Mouse (Mus musculus): ENCODE measurements around the gene Srp54b. TPM values are rescaled to one million over a fixed set of nuclear protein-coding genes. Genes with fewer than 3 reads are reported as not detected.
"Not testable (repeated sequence)": the region's sequence is repeated elsewhere in the genome, so short reads cannot be mapped to it uniquely, and the experiment has no call there.

Srp54b gene
- polyA plus RNA-seq (2012; fragmentation: generic; extraction: Trizol), result 36.3 TPM
- long read RNA-seq, experiment 1, transcript Srp54b-201 (16 exons, 3,646 nt), result major isoform, 108 of 122 reads
- long read RNA-seq, experiment 1, partial matches to known transcripts, result 10 of 122 reads
- long read RNA-seq, experiment 1, other reads (novel, unspliced or antisense), result 4 of 122 reads
- long read RNA-seq, experiment 2, transcript Srp54b-201 (16 exons, 3,646 nt), result major isoform, 700 of 725 reads
- long read RNA-seq, experiment 2, partial matches to known transcripts, result 5 of 725 reads
- long read RNA-seq, experiment 2, other reads (novel, unspliced or antisense), result 20 of 725 reads

- not testable (repeated sequence) for H3K27me3 ChIP-seq (ENCODE audit: control insufficient read depth, insufficient read depth, insufficient read length); H3K36me3 ChIP-seq (ENCODE audit: control insufficient read depth, insufficient read depth); H3K4me3 ChIP-seq (ENCODE audit: insufficient read depth, poor library complexity, severe bottlenecking); H3K79me3 ChIP-seq (ENCODE audit: low read depth); H3ac ChIP-seq (ENCODE audit: control insufficient read depth, insufficient read length, low read depth); H3K79me2 ChIP-seq (ENCODE audit: control insufficient read depth, insufficient read depth)
These were observed at the start of gene Srp54b for GRCm38 (mm10) chr12:55154559-55155448. Gene Srp54b, plus strand, starts transcription at chr12:55155104.

GRCm38 (mm10) chr12:55112616-55113015 lies 42.3 kb upstream of the Srp54b start:
- not testable (repeated sequence) for H3ac ChIP-seq (ENCODE audit: control insufficient read depth, insufficient read length, low read depth); H3K79me2 ChIP-seq (ENCODE audit: control insufficient read depth, insufficient read depth); H3K36me3 ChIP-seq (ENCODE audit: control insufficient read depth, insufficient read depth); H3K4me3 ChIP-seq (ENCODE audit: insufficient read depth, poor library complexity, severe bottlenecking); H3K27me3 ChIP-seq (ENCODE audit: control insufficient read depth, insufficient read depth, insufficient read length); H3K79me3 ChIP-seq (ENCODE audit: low read depth)

- not testable (repeated sequence) for H3K36me3 ChIP-seq (ENCODE audit: control insufficient read depth, insufficient read depth); H3ac ChIP-seq (ENCODE audit: control insufficient read depth, insufficient read length, low read depth); H3K27me3 ChIP-seq (ENCODE audit: control insufficient read depth, insufficient read depth, insufficient read length); H3K79me3 ChIP-seq (ENCODE audit: low read depth); H3K79me2 ChIP-seq (ENCODE audit: control insufficient read depth, insufficient read depth); H3K4me3 ChIP-seq (ENCODE audit: insufficient read depth, poor library complexity, severe bottlenecking)
These were observed 30.7 kb upstream of the Srp54b start, which contains the start of gene Fam177a for GRCm38 (mm10) chr12:55124242-55124641. Gene Fam177a, plus strand, starts transcription at chr12:55124469.

GRCm38 (mm10) chr12:55124731-55125130 lies 30.2 kb upstream of the Srp54b start:
- H3K79me3 ChIP-seq (ENCODE audit: low read depth); H3K36me3 ChIP-seq (ENCODE audit: control insufficient read depth, insufficient read depth); H3ac ChIP-seq (ENCODE audit: control insufficient read depth, insufficient read length, low read depth); H3K4me3 ChIP-seq (ENCODE audit: insufficient read depth, poor library complexity, severe bottlenecking); H3K27me3 ChIP-seq (ENCODE audit: control insufficient read depth, insufficient read depth, insufficient read length); H3K79me2 ChIP-seq (ENCODE audit: control insufficient read depth, insufficient read depth): not testable (repeated sequence)

GRCm38 (mm10) chr12:55135540-55135939 lies 19.4 kb upstream of the Srp54b start:
- not testable (repeated sequence) for H3K36me3 ChIP-seq (ENCODE audit: control insufficient read depth, insufficient read depth)

GRCm38 (mm10) chr12:55137859-55138258 lies 17.0 kb upstream of the Srp54b start:
- not testable (repeated sequence) for H3K79me3 ChIP-seq (ENCODE audit: low read depth); H3ac ChIP-seq (ENCODE audit: control insufficient read depth, insufficient read length, low read depth); H3K79me2 ChIP-seq (ENCODE audit: control insufficient read depth, insufficient read depth); H3K36me3 ChIP-seq (ENCODE audit: control insufficient read depth, insufficient read depth); H3K27me3 ChIP-seq (ENCODE audit: control insufficient read depth, insufficient read depth, insufficient read length); H3K4me3 ChIP-seq (ENCODE audit: insufficient read depth, poor library complexity, severe bottlenecking)

More at GRCm38 (mm10) chr12:55135540-55135939, 19.4 kb upstream of the Srp54b start:
- not testable (repeated sequence) for H3K79me3 ChIP-seq (ENCODE audit: low read depth); H3ac ChIP-seq (ENCODE audit: control insufficient read depth, insufficient read length, low read depth); H3K4me3 ChIP-seq (ENCODE audit: insufficient read depth, poor library complexity, severe bottlenecking); H3K27me3 ChIP-seq (ENCODE audit: control insufficient read depth, insufficient read depth, insufficient read length); H3K79me2 ChIP-seq (ENCODE audit: control insufficient read depth, insufficient read depth)

GRCm38 (mm10) chr12:55155449-55155783 lies 512 bp downstream of the Srp54b start:
- not testable (repeated sequence) for H3K79me3 ChIP-seq (ENCODE audit: low read depth); H3K36me3 ChIP-seq (ENCODE audit: control insufficient read depth, insufficient read depth); H3ac ChIP-seq (ENCODE audit: control insufficient read depth, insufficient read length, low read depth); H3K4me3 ChIP-seq (ENCODE audit: insufficient read depth, poor library complexity, severe bottlenecking); H3K27me3 ChIP-seq (ENCODE audit: control insufficient read depth, insufficient read depth, insufficient read length); H3K79me2 ChIP-seq (ENCODE audit: control insufficient read depth, insufficient read depth)

GRCm38 (mm10) chr12:55167034-55167557 lies 12.2 kb downstream of the Srp54b start:
- H3K79me3 ChIP-seq (ENCODE audit: low read depth), result not testable (repeated sequence)

GRCm38 (mm10) chr12:55187686-55188085 lies 32.8 kb downstream of the Srp54b start:
- not testable (repeated sequence) for H3ac ChIP-seq (ENCODE audit: control insufficient read depth, insufficient read length, low read depth); H3K79me2 ChIP-seq (ENCODE audit: control insufficient read depth, insufficient read depth); H3K4me3 ChIP-seq (ENCODE audit: insufficient read depth, poor library complexity, severe bottlenecking); H3K27me3 ChIP-seq (ENCODE audit: control insufficient read depth, insufficient read depth, insufficient read length); H3K36me3 ChIP-seq (ENCODE audit: control insufficient read depth, insufficient read depth); H3K79me3 ChIP-seq (ENCODE audit: low read depth)

More at GRCm38 (mm10) chr12:55167034-55167557, 12.2 kb downstream of the Srp54b start:
- not testable (repeated sequence) for H3K27me3 ChIP-seq (ENCODE audit: control insufficient read depth, insufficient read depth, insufficient read length); H3ac ChIP-seq (ENCODE audit: control insufficient read depth, insufficient read length, low read depth); H3K4me3 ChIP-seq (ENCODE audit: insufficient read depth, poor library complexity, severe bottlenecking); H3K36me3 ChIP-seq (ENCODE audit: control insufficient read depth, insufficient read depth); H3K79me2 ChIP-seq (ENCODE audit: control insufficient read depth, insufficient read depth)

- not testable (repeated sequence) for H3ac ChIP-seq (ENCODE audit: control insufficient read depth, insufficient read length, low read depth); H3K27me3 ChIP-seq (ENCODE audit: control insufficient read depth, insufficient read depth, insufficient read length); H3K4me3 ChIP-seq (ENCODE audit: insufficient read depth, poor library complexity, severe bottlenecking); H3K79me2 ChIP-seq (ENCODE audit: control insufficient read depth, insufficient read depth); H3K36me3 ChIP-seq (ENCODE audit: control insufficient read depth, insufficient read depth); H3K79me3 ChIP-seq (ENCODE audit: low read depth)
These were observed 34.2 kb downstream of the Srp54b start for GRCm38 (mm10) chr12:55189127-55189526.

GRCm38 (mm10) chr12:55199306-55199705 lies 44.4 kb downstream of the Srp54b start, which contains the start of gene 1700047I17Rik2:
Gene 1700047I17Rik2, plus strand, starts transcription at chr12:55199592.
- not testable (repeated sequence) for H3K79me3 ChIP-seq (ENCODE audit: low read depth); H3K36me3 ChIP-seq (ENCODE audit: control insufficient read depth, insufficient read depth); H3K27me3 ChIP-seq (ENCODE audit: control insufficient read depth, insufficient read depth, insufficient read length); H3K4me3 ChIP-seq (ENCODE audit: insufficient read depth, poor library complexity, severe bottlenecking); H3ac ChIP-seq (ENCODE audit: control insufficient read depth, insufficient read length, low read depth); H3K79me2 ChIP-seq (ENCODE audit: control insufficient read depth, insufficient read depth)
